31 mouse cellular contexts compared by ENCODE assay signal in genomic region chr3:133104436-133104835, GRCm38 (mm10).
"Had no signal": no experiment of that assay in that cellular context is flagged by ENCODE, and none has a peak within 500 bp of the region (broad histone marks: within the 10 kb centered on the region; RNA-seq: fewer than 3 reads in every experiment).

No protein-coding gene starts in this region.

- H3K27me3 ChIP-seq: limb, embryonic 12.5 days; limb, embryonic 13.5 days; limb, embryonic 15.5 days; liver, embryonic 12.5 days; liver, embryonic 13.5 days; liver, embryonic 15.5 days; lung, embryonic 15.5 days; megakaryocyte, embryonic 14.5 days; midbrain, embryonic 12.5 days; midbrain, embryonic 13.5 days; midbrain, embryonic 15.5 days; neural tube, embryonic 12.5 days had no signal

- H3K9me3 ChIP-seq: limb, embryonic 10.5 days; limb, embryonic 12.5 days; limb, embryonic 13.5 days; limb, embryonic 15.5 days; liver, embryonic 12.5 days; liver, embryonic 13.5 days; liver, embryonic 15.5 days; lung, embryonic 15.5 days; megakaryocyte, embryonic 14.5 days; midbrain, embryonic 10.5 days; midbrain, embryonic 12.5 days; midbrain, embryonic 13.5 days; midbrain, embryonic 15.5 days; neural tube, embryonic 12.5 days had no signal

- H3K4me2 ChIP-seq: limb, embryonic 12.5 days; limb, embryonic 13.5 days; limb, embryonic 15.5 days; liver, embryonic 11.5 days; liver, embryonic 12.5 days; liver, embryonic 13.5 days; liver, embryonic 15.5 days; lung, embryonic 14.5 days; lung, embryonic 15.5 days; midbrain, embryonic 12.5 days; midbrain, embryonic 13.5 days; midbrain, embryonic 15.5 days; neural tube, embryonic 12.5 days had no signal

- H3K4me1 ChIP-seq: limb, embryonic 10.5 days; limb, embryonic 12.5 days; limb, embryonic 13.5 days; limb, embryonic 15.5 days; liver, embryonic 12.5 days; liver, embryonic 13.5 days; liver, embryonic 15.5 days; lung, embryonic 15.5 days; midbrain, embryonic 10.5 days; midbrain, embryonic 12.5 days; midbrain, embryonic 13.5 days; midbrain, embryonic 15.5 days; neural tube, embryonic 12.5 days had no signal

- ATAC-seq: liver, embryonic 12.5 days; liver, postnatal 0 days; lung, postnatal 0 days; midbrain, embryonic 13.5 days; midbrain, embryonic 15.5 days; midbrain, embryonic 16.5 days had no signal

- DNase-seq: left cerebral cortex, postnatal 4 days; liver; liver, embryonic 13.5 days; liver, postnatal 0 days; lung, adult 18-20 months; lung, adult 2 months; lung, embryonic 14.5 days; lung, postnatal 10 days; lung, postnatal 14 days; lung, postnatal 36 days; lung, postnatal 4 days had no signal

- H3K4me3 ChIP-seq: left cerebral cortex, adult 2 months; limb, embryonic 10.5 days; limb, embryonic 12.5 days; limb, embryonic 13.5 days; limb, embryonic 15.5 days; liver, embryonic 12.5 days; liver, embryonic 13.5 days; liver, embryonic 15.5 days; lung, embryonic 15.5 days; midbrain, embryonic 10.5 days; midbrain, embryonic 12.5 days; midbrain, embryonic 13.5 days; midbrain, embryonic 15.5 days; myocyte; neural tube, embryonic 12.5 days had no signal

- H3K27ac ChIP-seq: left cerebral cortex, adult 2 months; limb, embryonic 10.5 days; limb, embryonic 12.5 days; limb, embryonic 13.5 days; limb, embryonic 15.5 days; liver, embryonic 12.5 days; liver, embryonic 13.5 days; liver, embryonic 14.5 days; liver, embryonic 15.5 days; lung, embryonic 15.5 days; macrophage; midbrain, embryonic 10.5 days; midbrain, embryonic 12.5 days; midbrain, embryonic 13.5 days; midbrain, embryonic 15.5 days; neural tube, embryonic 12.5 days had no signal

- H3K9ac ChIP-seq: limb, embryonic 12.5 days; limb, embryonic 13.5 days; limb, embryonic 15.5 days; liver, embryonic 12.5 days; liver, embryonic 13.5 days; liver, embryonic 14.5 days; liver, embryonic 15.5 days; liver, postnatal 0 days; lung, embryonic 14.5 days; lung, embryonic 15.5 days; midbrain, embryonic 12.5 days; midbrain, embryonic 13.5 days; midbrain, embryonic 15.5 days; neural tube, embryonic 12.5 days had no signal
